Mouse (Mus musculus) spleen, adult 2 months (tissue): Measurements from ENCODE around the gene Dock7.

Experiments used
- CTCF ChIP-seq: fragments of 200-500 bp; IDR thresholded peaks from 2 replicates; pipeline ENCODE4 v1.5.1; 2011; ENCODE audit warnings: mild to moderate bottlenecking, inconsistent platforms; ENCODE audit not compliant: insufficient read depth, insufficient read length, insufficient replicate concordance; ENCODE audit errors: extremely low read depth
- POLR2A ChIP-seq: fragments of 200-500 bp; IDR thresholded peaks from 2 replicates; pipeline ENCODE4 v1.6.1; 2011; ENCODE audit warnings: low read depth, low read length, inconsistent platforms

- TF ChIP-seq CTCF = no peak
- no peak for TF ChIP-seq POLR2A
These were observed 114.4 kb downstream of the Dock7 start for GRCm38 (mm10) chr4:99006319-99006718.
